Mouse (Mus musculus) liver, embryonic 14.5 days (tissue): Measurements from ENCODE around the gene Kpna6. TPM values are rescaled to one million over a fixed set of nuclear protein-coding genes. Genes with fewer than 3 reads are reported as not detected.

Experiments
- ATAC-seq: fragments of 200-750 bp; cut with Nextera tagmentation; 2 replicates; pipeline ENCODE4 v1.8.0; 2017; ENCODE audit warnings: moderate number of reproducible peaks, mild to moderate bottlenecking, moderate library complexity; ENCODE audit not compliant: insufficient read depth
- DNase-seq, 3 experiments: peaks; one replicate each; pipeline ENCODE4 v3.0.0-alpha.2; 2012 to 2013; ENCODE audit warnings: low read depth in 3 of 3, low spot score in 3 of 3
- H3K27ac ChIP-seq: fragments of 300-500 bp; sonication (generic); 2 replicates; pipeline ENCODE4 v1.5.1; 2014; ENCODE audit warnings: moderate library complexity, mild to moderate bottlenecking, control low read depth, inconsistent platforms
- H3K27me3 ChIP-seq: fragments of 300-500 bp; sonication (generic); 2 replicates; pipeline ENCODE4 v1.6.1; 2014; ENCODE audit warnings: mild to moderate bottlenecking, low read length, moderate library complexity; ENCODE audit not compliant: control insufficient read depth, insufficient read depth
- H3K36me3 ChIP-seq: fragments of 300-500 bp; sonication (generic); replicated peaks from 2 replicates; pipeline ENCODE4 v1.6.1; 2014; ENCODE audit warnings: low read depth; ENCODE audit not compliant: control insufficient read depth, insufficient read depth
- H3K4me1 ChIP-seq, 2 experiments: fragments of 200-500 bp in 1 of 2; fragments of 300-500 bp in 1 of 2; sonication (generic) in 1 of 2; replicated peaks; 2 replicates each; pipeline ENCODE4 v1.6.1; 2012 to 2014; ENCODE audit warnings: antibody characterized with exemption in 1 of 2, inconsistent platforms in 1 of 2, low read length in 1 of 2; ENCODE audit not compliant: control insufficient read depth in 2 of 2, insufficient read depth in 2 of 2
- H3K4me2 ChIP-seq: fragments of 300-500 bp; sonication (generic); 2 replicates; pipeline ENCODE4 v1.6.1; 2014; ENCODE audit warnings: low read depth, mild to moderate bottlenecking, control low read depth, moderate library complexity
- H3K4me3 ChIP-seq, 2 experiments: fragments of 200-500 bp in 1 of 2; fragments of 300-500 bp in 1 of 2; sonication (generic) in 1 of 2; 2 replicates each; pipeline ENCODE4 v1.5.1; 2012 to 2014; ENCODE audit warnings: low read depth in 2 of 2, low read length in 2 of 2, mild to moderate bottlenecking in 2 of 2, control low read depth in 1 of 2, inconsistent platforms in 1 of 2, moderate library complexity in 1 of 2; ENCODE audit not compliant: insufficient read depth in 1 of 2
- H3K9ac ChIP-seq: fragments of 300-500 bp; sonication (generic); replicated peaks from 2 replicates; pipeline ENCODE4 v1.6.1; 2014; ENCODE audit warnings: mild to moderate bottlenecking, control low read depth, moderate library complexity
- H3K9me3 ChIP-seq: fragments of 300-500 bp; sonication (generic); 2 replicates; pipeline ENCODE4 v1.6.1; 2016; ENCODE audit warnings: low read length, mixed read lengths; ENCODE audit not compliant: control insufficient read depth
- CTCF ChIP-seq: IDR thresholded peaks from 2 replicates; pipeline ENCODE4 v1.5.1; 2016; ENCODE audit warnings: antibody characterized with exemption, low read depth, control low read depth
- EP300 ChIP-seq: IDR thresholded peaks from 2 replicates; pipeline ENCODE4 v1.6.1; 2016; ENCODE audit warnings: antibody characterized with exemption, low read depth
- WGBS: fragments of 180-500 bp; shearing (Covaris S2); extraction: QIAGEN DNeasy Blood & Tissue Kit; methylation state at CpG from one replicate; pipeline ENCODE4 v1.1.7; 2014; ENCODE audit not compliant: insufficient replicate concordance; 5-methylcytosine and 5-hydroxymethylcytosine counted together
- polyA plus RNA-seq, 2 experiments: library from polyadenylated mRNA; depleted of rRNA in 1 of 2; stranded (reverse) in 1 of 2; unstranded in 1 of 2; fragments of >200 nt; fragmentation: Nextera tagmentation in 1 of 2; extraction: Ambion mirVana in 1 of 2; gene quantifications; 2 replicates each; pipeline versions ENCODE4 v1.2.1 to v1.2.3; 2012 to 2014

The Kpna6 gene
- polyA plus RNA-seq, 2 experiments, result 5.4 to 10.1 TPM

DNA sequence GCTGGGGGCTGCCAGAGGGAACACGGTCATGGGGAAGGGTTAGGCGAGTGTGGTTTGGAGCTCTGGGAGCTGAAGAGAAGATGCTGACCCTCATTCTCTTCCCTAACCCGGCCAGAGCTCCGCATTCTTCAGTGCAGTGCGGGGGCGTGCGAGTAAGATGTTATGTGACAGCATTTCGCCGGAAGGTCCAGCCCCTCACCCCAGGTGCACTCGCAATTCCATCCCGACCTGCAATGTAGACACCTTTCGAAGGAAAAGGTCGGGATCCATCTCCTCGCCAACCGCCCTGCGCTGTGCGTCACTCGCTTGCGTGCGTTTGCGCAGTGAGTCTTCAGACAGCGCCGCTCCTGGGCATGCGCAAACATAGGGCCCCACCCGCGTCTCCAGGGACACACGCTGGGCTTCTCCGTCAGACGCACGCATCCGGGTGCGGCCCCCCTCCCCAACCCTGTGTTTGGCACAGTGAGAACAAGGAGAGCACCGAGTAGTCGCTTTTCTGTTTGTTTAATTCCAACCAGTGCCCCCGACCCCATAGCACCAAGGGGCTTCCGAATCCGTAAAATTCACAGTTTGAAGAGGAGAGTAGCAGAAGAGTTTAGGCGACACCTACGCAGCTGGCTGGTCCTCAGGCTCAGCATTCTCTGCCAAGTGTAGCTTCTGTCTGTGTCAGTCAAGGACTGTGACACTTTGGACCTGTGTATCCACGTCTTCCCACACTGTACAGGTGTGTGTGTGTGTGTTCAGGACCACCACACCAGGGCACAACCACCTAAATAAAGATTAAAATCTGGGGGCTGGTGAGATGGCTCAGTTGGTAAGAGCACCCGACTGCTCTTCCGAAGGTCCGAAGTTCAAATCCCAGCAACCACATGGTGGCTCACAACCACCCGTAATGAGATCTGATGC lies 53.5 kb downstream of the Kpna6 start, which contains the start of gene Iqcc:
Gene Iqcc (minus strand): TSS at position 314 of the 906 bp plus-strand sequence.
- H3K4me2 ChIP-seq, result peak within 1 kb of the TSS; percentile 91
- H3K27me3 ChIP-seq, result no peaks in the 10 kb centered on the region
- DNase-seq, result peak; percentile 76 to 81 (median 77)
- TF ChIP-seq CTCF (peak; percentile 58; the same call in 1 of the 2 replicates), EP300 (no peak)
- 4% methylated on average over 43 of the region's 44 CpGs for WGBS
- H3K4me1 ChIP-seq, result peaks cover 12 to 16% of the 10 kb centered on the region in 2 experiments
- no peaks in the 10 kb centered on the region for H3K9me3 ChIP-seq
- peak within 1 kb of the TSS; percentile 86 for H3K9ac ChIP-seq
- peak within 1 kb of the TSS; percentile 46 for H3K27ac ChIP-seq
- ATAC-seq, result peak; percentile 87
- no peaks in the 10 kb centered on the region; the same call in 1 of the 2 replicates for H3K36me3 ChIP-seq
- H3K4me3 ChIP-seq, result peak within 1 kb of the TSS; percentile 80 to 87

DNA sequence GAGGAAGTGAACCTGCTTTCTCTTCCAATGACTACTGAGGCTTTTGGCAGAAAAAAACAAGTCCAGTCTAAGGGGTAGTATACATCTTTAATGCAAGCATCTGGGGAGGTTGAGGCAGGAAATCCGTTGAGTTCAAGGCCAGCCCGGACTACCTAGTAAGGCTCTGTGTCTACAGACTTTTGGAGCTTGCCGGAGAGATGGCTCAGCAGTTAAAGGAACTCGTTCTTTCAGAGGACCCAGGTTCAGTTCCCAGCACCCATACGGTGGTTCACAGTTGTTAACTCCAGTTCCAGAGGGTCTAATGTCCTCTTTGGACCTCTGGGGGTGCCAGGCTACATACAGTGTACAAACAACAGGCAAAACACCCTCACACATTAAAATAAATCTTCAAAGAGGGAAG lies 54.5 kb downstream of the Kpna6 start:
- Histone ChIP-seq H3K9me3 (no peaks in the 10 kb centered on the region), H3K36me3 (no peaks in the 10 kb centered on the region; the same call in 1 of the 2 replicates), H3K4me2 (peak overlapping the region; percentile 91), H3K27me3 (no peaks in the 10 kb centered on the region), H3K4me3 (peak overlapping the region; percentile 80 to 87), H3K9ac (peak overlapping the region; percentile 86), H3K27ac (no peak overlapping the region), H3K4me1 (peaks cover 9 to 13% of the 10 kb centered on the region in 2 experiments)
- ATAC-seq (no peak), DNase-seq (no peak)
- no peak for TF ChIP-seq CTCF
- TF ChIP-seq EP300, result no peak
- WGBS, result 86% methylated on average over 5 of the region's 5 CpGs

DNA sequence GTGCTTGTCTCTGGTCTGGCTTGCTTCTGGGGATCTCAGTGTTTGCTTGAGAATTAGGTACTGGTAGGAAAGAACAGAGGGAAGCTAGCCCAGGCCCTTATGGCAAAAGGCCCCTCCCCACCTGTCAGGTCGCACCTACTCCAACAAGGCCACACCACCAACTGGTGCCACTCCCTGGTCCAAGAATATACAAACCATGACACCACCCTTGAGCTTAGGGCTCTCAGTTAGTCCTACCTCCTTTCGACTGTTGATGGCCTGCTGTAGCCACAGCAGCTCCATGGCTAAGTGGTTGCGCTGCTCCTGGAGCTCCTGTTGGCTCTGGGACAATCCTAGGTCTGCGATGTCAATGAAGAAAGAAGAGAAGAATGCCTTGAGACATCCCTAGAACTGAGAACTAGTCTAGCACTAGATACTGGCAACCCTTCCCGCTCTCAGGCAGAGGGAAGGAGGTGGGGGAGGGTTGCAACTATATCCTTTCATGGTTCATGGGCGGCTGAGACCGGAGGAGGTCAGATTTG lies 55.4 kb downstream of the Kpna6 start:
- no peak overlapping the region for H3K4me3 ChIP-seq
- TF ChIP-seq EP300, result no peak
- no peak for TF ChIP-seq CTCF
- DNase-seq, result no peak
- H3K36me3 ChIP-seq, result no peaks in the 10 kb centered on the region; the same call in 1 of the 2 replicates
- H3K27ac ChIP-seq, result no peak overlapping the region
- H3K27me3 ChIP-seq, result no peaks in the 10 kb centered on the region
- ATAC-seq, result no peak
- H3K9ac ChIP-seq, result no peak overlapping the region
- no peak overlapping the region for H3K4me2 ChIP-seq
- H3K9me3 ChIP-seq, result no peaks in the 10 kb centered on the region
- peaks cover 5 to 8% of the 10 kb centered on the region in 2 experiments for H3K4me1 ChIP-seq
- 84% methylated on average over 7 of the region's 7 CpGs for WGBS

DNA sequence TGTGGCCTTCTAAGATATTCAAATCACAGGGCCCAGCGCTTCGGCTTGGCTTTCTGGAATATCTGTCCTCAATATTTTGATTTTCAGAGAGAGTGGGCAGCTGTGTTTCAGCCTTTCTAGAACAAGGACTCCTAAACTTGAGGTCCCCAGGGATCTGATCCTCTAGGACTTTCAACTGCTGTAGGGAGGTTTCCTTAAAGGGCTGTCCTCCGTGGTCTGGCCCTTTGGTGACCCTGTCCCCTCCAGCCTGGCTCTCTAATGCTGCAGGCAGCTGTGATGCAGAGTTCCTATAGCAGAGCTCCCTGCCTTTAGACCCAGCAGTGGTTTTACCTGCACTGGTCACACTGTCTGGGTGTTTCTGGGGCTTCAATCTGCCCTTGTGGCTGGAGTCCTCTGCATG lies 55.9 kb downstream of the Kpna6 start:
- no peaks in the 10 kb centered on the region for H3K9me3 ChIP-seq
- H3K4me3 ChIP-seq, result no peak overlapping the region
- no peaks in the 10 kb centered on the region for H3K27me3 ChIP-seq
- H3K4me2 ChIP-seq, result no peak overlapping the region
- 79% methylated on average over 3 of the region's 3 CpGs for WGBS
- ATAC-seq, result no peak
- no peaks in the 10 kb centered on the region; the same call in 1 of the 2 replicates for H3K36me3 ChIP-seq
- H3K27ac ChIP-seq, result no peak overlapping the region
- DNase-seq, result no peak
- H3K9ac ChIP-seq, result no peak overlapping the region
- TF ChIP-seq EP300 (no peak), CTCF (no peak)
- H3K4me1 ChIP-seq, result peaks cover 5 to 8% of the 10 kb centered on the region in 2 experiments

DNA sequence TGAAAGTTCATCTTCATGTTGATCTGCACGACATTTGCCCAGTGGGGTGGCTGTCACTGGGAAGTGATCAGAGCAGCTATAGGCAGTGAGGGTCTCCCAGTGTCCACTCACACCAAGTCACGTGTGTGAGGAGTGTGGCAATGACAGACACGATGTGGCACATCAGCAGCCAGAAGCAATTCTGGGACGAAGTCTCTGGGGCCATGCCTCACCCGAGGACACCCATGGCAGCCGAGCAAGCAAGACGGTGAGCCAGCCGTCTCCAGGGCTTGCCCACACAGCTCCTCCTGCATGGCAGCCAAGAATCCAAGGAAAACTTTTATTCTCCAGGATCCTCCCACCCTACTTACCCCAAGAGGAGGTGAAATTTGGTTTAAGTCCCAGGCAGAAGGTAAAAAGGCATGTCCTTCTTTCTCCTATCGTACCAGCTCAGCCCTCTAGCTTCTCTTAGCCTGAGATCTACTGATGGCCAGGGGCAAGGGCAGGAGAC lies 56.7 kb downstream of the Kpna6 start:
- Histone ChIP-seq H3K36me3 (no peaks in the 10 kb centered on the region; the same call in 1 of the 2 replicates), H3K27me3 (no peaks in the 10 kb centered on the region), H3K9ac (no peak overlapping the region), H3K9me3 (no peaks in the 10 kb centered on the region), H3K27ac (no peak overlapping the region), H3K4me1 (peaks cover 5 to 8% of the 10 kb centered on the region in 2 experiments), H3K4me2 (no peak overlapping the region), H3K4me3 (no peak overlapping the region)
- TF ChIP-seq CTCF, result no peak
- no peak for ATAC-seq
- WGBS, result 83% methylated on average over 9 of the region's 9 CpGs
- no peak for DNase-seq
